8 mouse cellular contexts compared by ENCODE assay signal in the genomic region with DNA sequence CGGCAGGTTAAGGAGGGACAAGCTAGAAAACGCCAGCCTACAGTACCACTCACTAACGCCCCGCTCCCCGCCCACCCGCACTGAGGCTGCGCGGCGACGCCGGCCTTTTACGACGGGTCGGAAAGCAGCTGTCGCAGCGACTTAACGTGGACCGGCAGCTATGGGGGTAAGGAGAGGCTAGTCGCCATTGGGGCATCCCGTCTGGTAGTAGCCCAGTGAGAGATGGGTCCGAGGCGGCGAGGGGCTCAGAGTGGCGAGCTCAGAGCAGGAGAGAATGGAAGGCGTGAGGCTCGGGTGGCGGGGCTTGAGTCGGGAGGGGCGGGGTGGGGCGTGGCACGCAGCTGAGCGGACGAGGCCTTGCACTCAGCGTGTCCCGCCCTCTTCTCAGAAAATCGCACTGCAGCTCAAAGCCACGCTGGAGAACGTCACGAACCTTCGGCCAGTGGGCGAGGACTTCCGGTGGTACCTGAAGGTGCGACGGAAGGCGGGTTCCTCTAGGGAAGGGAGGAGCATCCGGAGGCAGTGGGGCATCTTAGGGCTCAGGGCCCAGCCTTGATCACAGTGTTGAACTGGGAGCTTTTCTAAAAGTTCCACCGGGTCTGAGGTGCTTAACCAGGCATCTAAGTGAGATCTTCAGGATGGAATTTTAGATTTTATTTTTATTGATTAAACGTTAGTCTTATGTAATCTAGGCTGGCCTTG. TPM values are rescaled to one million over a fixed set of nuclear protein-coding genes. Genes with fewer than 3 reads are reported as not detected.
DNase-seq lines count a peak whose midpoint lies in the region; ATAC-seq lines count a peak whose summit lies in the region.

A gene (plus strand): TSS at position 83 of the 702 bp plus-strand sequence.

- ATAC-seq in megakaryocyte progenitor cell, adult 5-6 weeks (replicated peaks; ENCODE audit: poor library complexity): peak; percentile 96

- DNase-seq in adipocyte (ENCODE audit: low spot score): peak; percentile 94
- peak; percentile 99 for DNase-seq in embryo, embryonic 10 days (ENCODE audit: low spot score)
- peak; percentile 89 for DNase-seq in gastrocnemius, postnatal 10 days
- peak; percentile 97 for DNase-seq in induced T-regulatory cell, adult 2 months (ENCODE audit: low read depth)
- DNase-seq in left cerebral cortex, adult 9 months (ENCODE audit: low spot score in 2 of 2): peak; percentile 91 to 96
- DNase-seq in right cerebral cortex, postnatal 14 days: peak; percentile 92
- DNase-seq in urinary bladder, postnatal 36 days (ENCODE audit: low spot score in 2 of 2): peak; percentile 90 to 94

RNA-seq across cellular contexts. Expression of the gene that starts here (rescaled TPM):
- 10 to 100 TPM; 57.6 to 65.4 TPM for total RNA-seq in gastrocnemius, postnatal 10 days (2021)
- 59.8 and 60.9 TPM in 2 replicates for total RNA-seq in megakaryocyte progenitor cell, adult 5-6 weeks (2015)
- 44.5 and 65.4 TPM in 2 replicates for total RNA-seq in megakaryocyte progenitor cell, adult 5-6 weeks (2017)

Comparison
In these comparisons a context has a peak if more than half of its experiments do, and no peak if none do; other contexts are left out.
1. Peak in every context shown above with its lines: DNase-seq and ATAC-seq.